Mouse (Mus musculus): ENCODE data around the gene Tcp11l1.

- TF ChIP-seq GATA1 (IDR thresholded peaks at IDR 0.05; ENCODE audit: borderline replicate concordance, low read length): no peak
- TF ChIP-seq CTCF (IDR thresholded peaks at IDR 0.05; ENCODE audit: low read depth, low read length): no peak
- TF ChIP-seq TAL1 (conservative IDR thresholded peaks at IDR 0.05; ENCODE audit: low read depth, low read length): no peak
Observed at GRCm38 (mm10) chr2:104741896-104742740, 30.1 kb upstream of the Tcp11l1 start.
